ENCODE assay signal across 19 mouse cellular contexts in the genomic region with DNA sequence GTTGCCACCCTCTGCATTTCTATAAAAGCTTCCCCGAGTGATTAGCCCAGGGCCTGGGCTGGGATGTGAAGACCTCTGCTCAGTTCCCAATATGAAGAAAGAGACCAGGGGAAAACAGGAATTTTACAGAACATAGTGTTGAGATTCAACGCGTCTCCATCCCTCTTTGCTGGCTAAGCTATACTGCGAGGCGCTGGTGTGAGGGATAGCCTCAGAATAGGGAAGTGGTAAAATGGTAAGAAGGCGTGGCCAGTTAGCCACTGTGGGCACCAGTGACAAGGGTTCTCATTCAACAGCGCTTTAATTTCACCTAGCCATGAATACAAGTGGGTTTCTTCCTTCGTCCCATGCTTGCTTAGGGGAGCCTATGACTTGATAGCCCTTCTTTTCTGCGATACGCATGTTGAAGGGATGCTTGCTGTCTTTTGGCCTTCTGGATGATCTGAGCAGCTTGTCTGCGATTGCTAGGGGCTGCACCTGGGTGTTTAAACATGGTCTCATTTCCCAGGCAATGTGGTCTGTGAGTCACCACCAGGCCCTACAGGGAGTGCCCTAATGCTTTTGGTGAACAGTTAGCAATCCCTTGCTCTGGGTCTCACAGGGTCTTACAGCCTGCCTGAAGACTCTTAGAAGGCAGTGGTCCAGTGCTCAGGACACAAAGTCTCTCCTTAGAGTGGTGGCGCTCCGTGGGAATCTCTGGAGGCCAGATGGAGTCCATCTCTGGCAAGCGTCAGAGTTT.
DNase-seq lines count a peak whose midpoint lies in the region; ATAC-seq lines count a peak whose summit lies in the region.
"Had no signal": no experiment of that assay in that cellular context is flagged by ENCODE, and none has a peak within 500 bp of the region (broad histone marks: within the 10 kb centered on the region; RNA-seq: fewer than 3 reads in every experiment).

No protein-coding gene starts in this region.

- H3K9ac ChIP-seq in hindbrain, embryonic 16.5 days (ENCODE audit: low read depth, low read length), result no peak overlapping the region
- H3K9ac ChIP-seq: forebrain, embryonic 12.5 days; limb, embryonic 12.5 days; stomach, embryonic 15.5 days had no signal

- 96% methylated on average over 14 of the region's 14 CpGs for WGBS in hindbrain, embryonic 16.5 days
- WGBS in hindbrain, embryonic 10.5 days, result 94% methylated on average over 14 of the region's 14 CpGs
- WGBS in macrophage (ENCODE audit: missing documents), result 31% methylated on average over 14 of the region's 14 CpGs

- H3K27ac ChIP-seq in hindbrain, embryonic 16.5 days (ENCODE audit: low read depth, low read length), result peak overlapping the region; percentile 27; the same call in 1 of the 2 replicates
- no peak overlapping the region for H3K27ac ChIP-seq in hindbrain, embryonic 10.5 days
- H3K27ac ChIP-seq in macrophage, result peak overlapping the region; percentile 64
- H3K27ac ChIP-seq: forebrain, embryonic 12.5 days; stomach, embryonic 15.5 days had no signal

- H3K4me2 ChIP-seq in hindbrain, embryonic 16.5 days (ENCODE audit: low read length), result no peak overlapping the region
- H3K4me2 ChIP-seq: forebrain, embryonic 12.5 days; limb, embryonic 12.5 days; stomach, embryonic 15.5 days had no signal

- H3K27me3 ChIP-seq in hindbrain, embryonic 16.5 days (replicated peaks; ENCODE audit: control insufficient read depth, insufficient read depth, low read length), result no peaks in the 10 kb centered on the region
- H3K27me3 ChIP-seq in hindbrain, embryonic 10.5 days (ENCODE audit: insufficient read depth, poor library complexity, severe bottlenecking), result no peaks in the 10 kb centered on the region
- H3K27me3 ChIP-seq: limb, embryonic 12.5 days; stomach, embryonic 15.5 days had no signal

- no peaks in the 10 kb centered on the region for H3K79me2 ChIP-seq in macrophage (ENCODE audit: inconsistent target)

- no peak for ATAC-seq in hindbrain, embryonic 16.5 days
- ATAC-seq: activated CD4-positive, CD25-positive, alpha-beta regulatory T cell, adult 4 months had no signal

- DNase-seq in hindbrain, embryonic 10.5 days (ENCODE audit: low spot score), result no peak
- peak; percentile 0 for DNase-seq in spleen, adult 12 weeks (ENCODE audit: low spot score)
- no peak for DNase-seq in spleen, postnatal 4 days (ENCODE audit: low spot score in 2 of 2)
- DNase-seq in thymus, postnatal 4 days, result no peak
- DNase-seq in urinary bladder, postnatal 10 days (ENCODE audit: low spot score), result no peak
- DNase-seq in frontal cortex, postnatal 10 days (ENCODE audit: low spot score in 2 of 2), result no peak
- DNase-seq: cerebellum, adult 11 months; heart, postnatal 36 days; kidney, adult 11 months; kidney, postnatal 4 days; layer of hippocampus, postnatal 36 days; right cerebral cortex, postnatal 25 days; thymus, postnatal 14 days had no signal

- no peak overlapping the region for H3K4me3 ChIP-seq in hindbrain, embryonic 16.5 days (ENCODE audit: low read length)
- no peak overlapping the region for H3K4me3 ChIP-seq in hindbrain, embryonic 10.5 days
- no peak overlapping the region for H3K4me3 ChIP-seq in macrophage (ENCODE audit: inconsistent target)
- H3K4me3 ChIP-seq: forebrain, embryonic 12.5 days; limb, embryonic 12.5 days; stomach, embryonic 15.5 days had no signal

- no peaks in the 10 kb centered on the region for H3K4me1 ChIP-seq in hindbrain, embryonic 16.5 days (ENCODE audit: control insufficient read depth, insufficient read depth, low read depth, low read length)
- H3K4me1 ChIP-seq in hindbrain, embryonic 10.5 days (replicated peaks), result peaks cover 6% of the 10 kb centered on the region; the same call in 1 of the 2 replicates
- H3K4me1 ChIP-seq: forebrain, embryonic 12.5 days; limb, embryonic 12.5 days had no signal

- H3K36me3 ChIP-seq in hindbrain, embryonic 16.5 days (ENCODE audit: control insufficient read depth, insufficient read depth, low read length), result no peaks in the 10 kb centered on the region
- no peaks in the 10 kb centered on the region for H3K36me3 ChIP-seq in hindbrain, embryonic 10.5 days
- H3K36me3 ChIP-seq in macrophage (ENCODE audit: inconsistent target), result peaks cover 45% of the 10 kb centered on the region; the same call in 1 of the 2 replicates
- H3K36me3 ChIP-seq: forebrain, embryonic 12.5 days had no signal

- no peaks in the 10 kb centered on the region for H3K9me3 ChIP-seq in hindbrain, embryonic 16.5 days (ENCODE audit: control insufficient read depth, low read length)
- no peaks in the 10 kb centered on the region for H3K9me3 ChIP-seq in hindbrain, embryonic 10.5 days
- H3K9me3 ChIP-seq: forebrain, embryonic 12.5 days; limb, embryonic 12.5 days; stomach, embryonic 15.5 days had no signal
